Mouse (Mus musculus): ENCODE measurements around the gene Zfp326.
"Not testable (repeated sequence)": the region's sequence is repeated elsewhere in the genome, so short reads cannot be mapped to it uniquely, and the experiment has no call there.

Gene Zfp326

DNA sequence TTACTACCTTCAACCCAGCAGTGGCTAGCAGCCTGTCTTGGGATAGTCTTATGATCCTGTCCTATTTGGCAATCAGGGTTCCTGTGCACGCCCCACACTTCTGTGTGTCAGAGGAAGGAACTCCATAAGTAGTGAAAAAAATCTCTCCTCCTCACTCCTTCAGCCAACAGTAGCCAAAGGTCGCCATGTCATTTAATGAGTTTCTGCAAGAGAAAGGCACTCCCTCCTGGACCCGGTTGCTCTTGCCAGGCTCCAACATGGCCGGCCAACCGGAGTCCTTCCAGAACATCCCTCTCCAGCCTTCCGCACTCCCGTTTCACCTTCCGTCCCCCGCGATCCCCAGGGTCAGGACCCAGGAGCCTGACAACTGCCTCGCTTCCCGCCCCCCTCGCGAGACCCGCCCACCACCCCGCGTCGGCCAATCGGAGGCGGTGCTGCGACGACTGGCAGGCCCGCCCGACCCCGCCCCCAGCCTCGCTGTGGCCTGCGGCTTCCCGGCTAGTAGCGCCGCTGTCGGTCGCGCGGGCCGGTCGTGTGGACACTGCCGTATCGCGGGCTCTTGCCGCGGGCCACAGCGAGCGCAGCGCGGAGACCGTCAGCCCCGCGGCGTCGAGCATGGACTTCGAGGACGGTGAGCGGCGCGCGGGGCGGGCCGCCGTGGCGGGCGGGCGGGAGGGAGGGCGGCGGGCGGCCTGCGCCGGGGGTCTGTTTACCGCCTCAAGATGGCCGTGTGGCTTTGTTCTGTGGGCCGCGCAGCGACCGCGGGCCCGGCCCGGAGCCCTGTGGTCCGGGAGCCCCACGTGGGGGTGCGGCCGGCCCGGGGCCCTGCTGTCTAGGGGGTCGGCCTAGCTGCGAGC is at the start of gene Zfp326:
TSS of gene Zfp326 (plus strand) at position 498 of the 857 bp plus-strand sequence.
- DNase-seq: peak; percentile 91 to 97

DNA sequence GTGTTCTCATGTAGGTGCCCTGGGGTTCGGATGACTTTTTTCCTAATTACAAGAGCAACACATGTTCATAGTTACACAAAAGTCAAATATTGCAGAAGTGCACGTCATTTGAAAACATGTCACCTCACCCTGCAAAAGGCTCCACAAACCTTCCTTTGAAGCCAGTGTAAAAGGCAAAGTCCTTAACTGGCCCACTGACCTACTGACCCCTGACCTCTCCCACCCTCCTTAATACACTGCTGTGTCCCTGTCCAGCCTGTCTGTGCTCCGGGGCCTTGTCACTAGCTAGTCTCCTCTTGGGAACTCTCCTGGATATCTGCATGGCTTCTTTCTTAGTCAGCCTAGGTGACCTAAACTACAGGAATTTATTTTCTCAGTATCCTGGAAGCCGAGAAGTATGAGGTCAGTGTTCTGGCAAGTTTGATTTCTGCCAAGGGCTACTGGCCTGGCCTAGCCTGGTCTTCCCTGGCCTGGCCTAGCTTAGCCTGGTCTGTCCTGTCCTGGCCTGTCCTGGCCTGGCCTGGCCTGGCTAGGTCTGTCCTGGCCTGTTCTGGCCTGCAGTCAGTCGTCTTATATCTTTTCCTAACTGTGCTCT is 49.4 kb upstream of the Zfp326 start:
- DNase-seq: no peak

DNA sequence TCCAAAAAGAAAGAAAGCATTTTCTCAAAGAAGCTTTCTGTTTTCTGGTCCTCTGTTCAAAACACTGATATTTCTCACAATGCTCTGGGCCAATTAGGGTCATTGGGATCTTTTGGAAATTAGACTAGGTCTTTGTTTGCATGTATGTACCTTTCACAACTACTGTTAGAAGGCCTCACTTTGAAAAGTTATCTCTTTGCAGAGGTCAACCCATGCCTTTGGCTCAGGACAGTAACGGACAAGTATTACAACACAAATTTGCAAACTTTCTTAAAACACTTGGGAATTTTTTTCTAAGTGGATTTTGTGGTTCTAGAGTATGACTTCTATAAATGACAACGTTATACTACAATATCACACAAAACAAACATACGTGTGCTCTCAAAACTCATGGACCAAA is 48.3 kb upstream of the Zfp326 start:
- no peak for DNase-seq

DNA sequence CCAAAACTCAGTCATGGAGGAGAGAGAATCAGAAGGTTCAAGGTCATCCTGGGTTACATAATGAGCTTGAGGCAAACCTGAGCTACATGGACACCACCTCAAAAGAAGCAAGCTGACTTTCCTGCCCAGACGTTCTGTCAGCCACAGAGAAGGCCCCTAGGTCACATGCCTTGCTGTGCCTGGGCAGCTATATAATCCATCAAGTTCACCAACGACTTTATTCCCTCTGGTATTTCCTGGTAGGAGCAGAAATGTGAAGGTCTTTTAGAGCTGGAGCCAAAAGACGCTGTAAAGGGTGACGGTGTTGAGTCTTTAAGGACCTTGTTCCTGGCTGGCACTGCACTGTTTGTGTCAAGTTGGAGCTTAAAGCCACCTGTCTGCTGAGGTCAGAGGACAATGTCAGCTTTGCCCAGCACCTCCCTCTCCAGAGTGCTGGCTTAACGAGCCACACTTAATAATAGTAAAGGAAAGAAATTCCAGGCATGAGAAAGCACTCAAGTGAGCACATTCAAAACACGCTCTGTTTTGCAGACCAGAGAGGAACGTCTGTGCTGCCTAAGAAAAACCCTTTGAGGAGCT is 47.3 kb upstream of the Zfp326 start:
- DNase-seq: no peak

DNA sequence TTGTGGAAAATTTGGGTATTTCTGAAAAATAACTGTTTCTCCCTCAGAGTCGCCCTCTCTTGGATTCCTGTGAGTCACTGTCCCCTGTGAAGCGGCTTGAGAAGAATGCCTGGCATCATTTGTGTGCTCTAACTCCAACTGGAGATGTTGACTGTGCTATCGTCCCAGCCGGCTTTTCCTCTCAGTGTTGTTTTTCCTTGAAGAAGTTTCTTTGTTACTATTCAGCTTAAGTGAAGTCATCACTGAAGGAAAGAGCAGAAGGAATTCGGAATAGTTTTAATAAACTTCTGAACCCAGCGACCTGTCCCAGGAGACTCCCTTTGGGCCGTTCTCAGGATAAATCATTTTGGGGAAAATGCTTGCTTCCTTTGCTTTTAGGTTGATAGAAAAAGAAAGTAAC is 44.2 kb upstream of the Zfp326 start:
- DNase-seq: no peak

DNA sequence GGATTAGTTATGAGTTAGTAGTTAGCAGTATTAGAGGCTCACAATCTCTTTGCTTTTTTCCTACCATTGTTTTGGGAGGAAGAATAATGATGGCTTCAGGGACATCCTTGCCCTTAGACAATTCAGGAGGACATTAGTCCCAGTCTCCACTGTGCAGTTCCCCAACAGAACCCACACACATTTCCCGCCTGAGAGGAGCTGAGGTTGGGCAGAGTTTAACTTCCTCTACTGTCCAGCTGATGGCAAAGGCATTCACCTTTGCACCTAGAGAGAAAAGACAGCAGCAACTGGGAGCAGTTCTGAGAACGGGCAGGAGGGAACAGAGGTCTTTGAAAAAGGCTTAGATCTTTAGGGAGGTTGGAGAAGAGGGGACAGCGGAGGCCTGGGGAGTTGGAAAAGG is 42.4 kb upstream of the Zfp326 start:
- no peak for DNase-seq

DNA sequence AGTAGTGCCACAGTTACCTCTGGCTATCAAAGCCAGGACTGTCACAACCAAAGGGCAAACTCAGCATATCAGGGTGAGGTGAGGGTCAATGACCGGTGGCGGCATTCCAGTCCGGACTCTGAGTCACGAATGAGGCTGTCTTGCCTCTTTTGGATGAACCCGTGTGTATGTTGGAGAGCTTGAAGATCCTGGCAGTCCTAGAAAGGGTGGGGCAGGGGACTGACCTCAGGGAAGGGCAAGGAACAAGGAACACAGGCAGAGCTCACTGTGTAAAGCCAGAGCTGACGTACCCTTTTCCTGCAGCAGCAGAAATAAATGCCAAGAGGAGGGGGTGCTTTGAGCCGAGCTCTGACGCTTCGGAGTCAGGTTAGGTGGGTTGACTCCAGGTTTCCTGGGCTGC is 40.4 kb upstream of the Zfp326 start:
- no peak for DNase-seq

DNA sequence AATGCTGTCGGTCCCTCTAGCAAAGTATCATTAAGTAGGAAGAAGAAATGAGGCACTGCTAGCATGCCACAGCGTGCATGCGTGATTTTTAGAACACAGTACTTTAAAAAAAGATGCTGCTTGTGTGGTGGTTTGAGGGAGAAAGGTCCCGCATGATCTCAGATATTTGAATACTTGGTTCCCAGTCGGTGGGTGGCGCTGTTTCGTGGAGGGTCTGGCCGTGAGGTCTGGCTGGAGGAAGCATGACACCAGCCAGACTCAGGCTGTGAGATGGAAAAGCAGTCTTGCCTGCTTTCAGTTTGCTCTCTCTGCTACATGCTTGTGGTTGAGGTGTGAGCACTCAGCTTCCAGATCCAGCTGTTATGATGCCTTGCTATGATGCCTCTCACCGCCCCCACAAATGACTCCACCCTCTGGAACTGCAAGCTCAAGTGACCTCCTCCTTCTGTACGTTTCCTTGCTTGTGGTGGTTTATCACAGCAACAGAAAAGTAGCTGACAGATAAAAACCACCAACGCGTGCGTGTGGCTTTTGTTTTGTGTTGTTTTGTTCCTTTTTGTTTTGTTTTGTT is 36.5 kb upstream of the Zfp326 start:
- DNase-seq: no peak

DNA sequence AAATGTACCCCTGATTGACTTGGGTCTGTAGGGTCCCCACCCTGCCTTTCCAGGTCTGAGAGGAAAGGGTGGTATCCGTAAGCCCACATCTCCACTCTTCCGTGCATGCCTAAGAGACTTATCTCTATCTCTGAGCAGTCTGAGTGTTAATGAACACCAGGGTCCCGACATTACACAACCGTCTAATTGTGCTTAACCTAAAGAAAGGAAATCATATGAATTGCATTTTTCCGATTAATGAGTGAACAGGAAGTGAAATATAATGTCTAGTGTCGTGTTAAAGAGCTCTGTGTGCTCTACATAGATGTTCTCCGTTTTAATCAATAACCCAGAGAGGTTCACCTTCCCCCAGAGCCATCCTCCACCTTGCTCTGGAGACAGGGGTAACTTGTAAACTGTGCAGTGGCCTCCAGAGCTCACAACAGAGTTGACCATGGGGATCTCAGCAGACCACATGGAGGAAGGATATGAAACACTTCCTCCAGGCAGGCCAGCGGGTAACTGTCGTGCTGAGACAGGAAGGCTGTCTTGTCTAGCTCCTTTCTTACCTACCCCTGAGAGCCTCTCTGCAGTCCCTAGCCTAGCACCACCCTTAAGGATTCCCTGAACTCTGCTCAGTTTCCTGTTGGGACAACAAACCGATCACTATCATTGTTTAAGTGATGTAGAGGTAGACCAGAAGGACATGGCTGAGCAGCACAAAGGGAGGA is 32.2 kb upstream of the Zfp326 start:
- DNase-seq: no peak

DNA sequence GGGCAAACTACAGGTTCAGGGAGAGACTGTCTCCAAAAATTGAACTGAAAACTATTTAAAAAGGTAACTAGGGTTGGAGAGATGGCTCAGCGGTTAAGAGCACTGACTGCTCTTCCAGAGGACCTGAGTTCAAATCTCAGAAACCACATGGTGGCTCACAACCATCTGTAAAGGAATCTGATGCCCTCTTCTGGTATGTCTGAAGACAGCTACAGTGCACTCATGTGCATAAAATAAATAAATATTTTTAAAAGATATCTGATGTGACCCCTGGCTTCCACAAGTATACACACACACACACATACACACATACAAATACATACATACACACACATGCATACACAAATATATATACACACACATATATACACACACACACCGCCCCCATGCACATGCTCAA is 31.3 kb upstream of the Zfp326 start:
- no peak for DNase-seq

DNA sequence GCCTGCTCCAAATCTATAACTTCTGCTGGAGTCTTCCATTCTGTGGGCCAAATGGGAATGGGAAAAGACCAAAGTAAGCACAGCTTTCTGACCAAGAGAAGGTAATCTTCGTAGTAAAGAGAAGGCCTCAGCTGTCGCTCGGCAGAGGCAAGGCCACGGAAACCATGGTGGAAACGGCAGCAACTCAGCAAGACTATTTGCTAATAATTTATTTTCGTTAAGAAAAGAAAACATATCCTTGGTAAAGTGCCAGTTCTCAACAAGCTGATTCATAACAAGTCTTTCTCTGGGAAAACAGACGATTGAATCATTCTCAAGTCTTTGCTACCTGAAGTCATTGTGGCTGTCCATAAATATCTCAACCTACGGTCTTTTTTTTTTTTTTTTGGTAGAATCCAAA is 28.6 kb upstream of the Zfp326 start:
- DNase-seq: no peak

DNA sequence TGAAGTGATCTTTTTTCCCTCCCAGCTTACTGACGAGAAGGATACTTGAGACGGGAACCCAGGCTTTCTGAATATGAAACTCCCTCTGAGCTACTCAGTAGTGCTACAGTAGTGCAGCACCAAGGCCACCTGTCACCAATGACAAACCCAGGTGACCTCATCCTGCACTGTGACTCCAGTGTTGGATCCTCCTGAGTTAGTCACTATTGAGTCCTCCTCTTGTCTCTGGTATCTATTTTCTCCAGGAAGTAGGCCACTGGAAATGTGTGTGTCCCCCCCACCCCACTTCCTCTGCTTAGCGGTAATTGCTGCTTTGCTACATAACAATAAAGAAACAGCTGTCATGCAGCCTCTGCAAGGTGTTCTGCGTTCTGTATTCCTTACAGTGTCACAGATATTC is 27.1 kb upstream of the Zfp326 start:
- no peak for DNase-seq

DNA sequence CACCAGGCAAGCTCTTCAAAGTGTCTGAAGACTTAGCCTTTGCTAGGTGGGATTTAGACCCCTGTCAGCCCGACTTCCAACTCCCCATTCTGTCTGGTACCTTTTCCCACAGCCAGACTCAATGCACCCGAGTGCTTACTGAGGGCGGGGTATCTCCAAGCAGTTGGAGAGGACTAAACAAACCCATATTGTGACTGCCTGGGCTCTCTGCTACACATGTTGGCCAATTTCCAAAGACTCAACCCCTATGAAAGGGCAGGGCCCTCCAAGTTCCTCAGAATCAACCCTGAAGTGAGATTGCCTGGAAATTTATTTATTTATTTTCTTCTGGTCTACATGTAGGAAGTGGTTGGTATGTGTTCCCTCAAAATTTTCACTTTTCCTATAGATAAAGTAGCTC is 26.7 kb upstream of the Zfp326 start:
- no peak for DNase-seq

DNA sequence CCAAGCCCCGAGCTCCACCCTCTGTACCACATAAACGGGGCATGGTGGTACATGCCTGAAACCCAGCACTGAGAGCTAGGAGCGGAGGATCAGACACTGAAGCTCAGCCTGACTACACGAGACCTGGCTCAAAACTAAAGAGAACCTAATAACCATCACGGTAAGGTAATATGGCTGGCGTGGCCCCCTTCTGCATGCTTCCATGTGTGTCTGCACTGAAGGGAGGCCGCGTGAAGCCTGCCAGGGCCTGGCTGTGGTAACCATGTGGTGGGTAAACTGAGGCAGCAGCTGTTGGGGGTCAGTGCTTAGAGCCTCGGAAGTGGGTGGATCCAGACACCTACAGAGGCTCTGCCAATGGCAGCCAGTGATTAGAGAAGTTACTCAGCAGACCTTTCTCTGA is 23.1 kb upstream of the Zfp326 start:
- DNase-seq: no peak

DNA sequence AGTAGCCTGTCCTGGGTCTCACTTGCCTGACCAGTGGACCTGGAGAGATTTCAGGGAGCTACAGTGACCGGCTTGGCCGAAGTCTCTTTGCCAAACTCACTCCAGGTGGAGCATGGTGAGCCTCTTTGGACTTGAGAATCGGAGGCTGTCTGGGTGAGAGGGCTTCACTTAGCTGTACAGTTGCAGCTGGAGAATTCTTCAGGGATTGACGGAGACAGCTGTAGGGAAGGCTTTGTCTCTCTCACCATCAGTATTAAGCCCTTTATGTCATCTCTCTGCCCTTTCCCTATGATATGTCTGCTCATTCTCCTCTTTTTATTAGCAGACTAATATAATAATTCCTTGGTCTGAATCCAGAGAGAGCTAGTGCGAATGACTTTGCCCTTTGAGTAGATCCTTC is 18.9 kb upstream of the Zfp326 start:
- DNase-seq: no peak

DNA sequence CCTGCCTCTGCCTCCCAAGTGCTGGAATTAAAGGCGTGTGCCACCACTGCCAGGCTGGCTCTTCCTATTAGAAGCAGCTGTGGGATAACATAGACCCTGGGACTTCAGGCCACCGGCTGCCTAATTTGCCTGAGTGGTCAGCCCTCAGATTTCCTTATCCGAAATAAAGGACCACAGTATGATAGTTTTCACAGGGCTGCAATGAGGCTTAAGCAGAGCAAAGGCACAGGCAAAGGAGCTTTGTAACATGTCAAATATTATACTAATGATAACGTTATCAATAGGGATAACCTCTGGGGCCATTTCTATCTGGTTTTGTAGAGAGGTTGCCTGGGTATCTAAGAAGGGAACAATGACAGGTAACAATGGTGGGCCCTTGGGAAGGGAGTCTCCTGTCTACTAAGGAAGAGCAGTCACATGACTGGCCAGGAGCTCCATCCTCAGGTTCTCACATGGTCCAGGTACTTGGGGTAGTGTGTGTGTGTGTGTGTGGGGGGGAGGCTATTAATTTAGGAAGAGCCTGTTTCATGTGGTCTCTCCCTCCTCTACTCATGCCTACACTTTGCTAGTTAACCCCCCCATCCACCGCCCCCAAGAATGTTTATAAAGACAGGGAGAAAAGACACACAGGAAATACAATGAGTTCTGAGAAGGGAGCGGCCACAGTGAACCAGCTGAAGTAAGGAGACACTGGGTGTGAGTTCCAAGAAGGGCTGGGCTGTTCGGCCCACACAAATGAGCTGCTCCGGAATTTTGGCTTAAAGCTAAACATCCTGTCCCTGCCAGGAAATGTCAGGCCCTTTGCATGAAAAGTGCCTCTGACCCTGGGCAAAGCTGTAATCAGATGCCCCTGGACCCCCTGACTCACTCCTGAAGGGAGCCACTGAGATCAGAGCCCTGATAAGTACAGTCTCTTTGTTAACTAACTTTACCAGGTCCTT is 17.3 kb upstream of the Zfp326 start:
- no peak for DNase-seq

DNA sequence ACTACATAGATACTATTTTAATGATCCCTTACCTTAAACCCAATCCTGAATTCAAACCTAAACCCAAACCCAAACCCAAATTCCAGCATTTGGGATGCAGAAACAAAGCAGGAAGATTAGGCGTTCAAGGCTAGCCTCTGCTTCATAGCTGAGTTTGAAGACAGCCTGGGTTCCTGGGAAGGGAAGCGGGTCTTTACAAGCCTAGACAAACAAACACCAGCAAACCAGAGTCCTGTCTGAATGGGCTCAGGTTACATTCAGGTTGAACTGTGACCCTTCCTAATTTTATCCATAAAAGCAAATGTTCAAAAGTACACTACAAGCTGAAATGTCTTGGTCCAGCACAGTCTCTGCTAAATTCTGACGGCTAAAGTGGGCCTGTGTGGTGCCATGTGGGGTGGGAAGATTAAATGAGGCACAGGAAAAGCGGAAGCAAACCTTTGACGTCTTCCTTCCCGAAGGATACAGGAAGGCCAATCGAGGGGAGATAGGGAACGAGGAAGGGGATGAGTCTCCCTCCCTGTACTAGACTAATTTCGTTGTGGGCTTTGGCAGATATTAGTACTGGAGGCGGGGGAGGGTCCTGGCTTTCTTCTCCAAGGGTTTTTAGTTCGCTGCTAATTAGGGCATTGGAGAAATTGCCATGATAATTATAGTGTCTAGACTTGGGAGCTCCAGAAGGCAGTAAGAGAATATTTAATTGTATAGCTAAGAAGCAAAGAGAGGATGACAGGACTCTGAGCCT is 16.5 kb upstream of the Zfp326 start:
- no peak for DNase-seq

DNA sequence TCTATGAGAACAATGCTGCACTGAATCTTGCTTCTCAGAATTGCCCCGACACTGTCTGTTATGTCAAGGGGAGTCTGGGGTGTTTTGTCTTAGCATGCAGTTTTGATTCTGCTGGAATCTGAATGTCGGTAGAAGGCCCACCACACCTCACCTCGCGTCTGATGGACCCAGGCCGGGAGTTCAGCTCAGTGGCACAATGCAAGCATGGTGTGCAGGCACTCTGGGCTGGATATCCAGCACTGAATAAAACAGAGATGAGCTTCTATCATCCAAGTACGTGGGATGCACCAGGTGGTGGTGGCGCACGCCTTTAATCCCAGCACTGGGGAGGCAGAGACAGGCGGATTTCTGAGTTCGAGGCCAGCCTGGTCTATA is 15.9 kb upstream of the Zfp326 start:
- no peak for DNase-seq

DNA sequence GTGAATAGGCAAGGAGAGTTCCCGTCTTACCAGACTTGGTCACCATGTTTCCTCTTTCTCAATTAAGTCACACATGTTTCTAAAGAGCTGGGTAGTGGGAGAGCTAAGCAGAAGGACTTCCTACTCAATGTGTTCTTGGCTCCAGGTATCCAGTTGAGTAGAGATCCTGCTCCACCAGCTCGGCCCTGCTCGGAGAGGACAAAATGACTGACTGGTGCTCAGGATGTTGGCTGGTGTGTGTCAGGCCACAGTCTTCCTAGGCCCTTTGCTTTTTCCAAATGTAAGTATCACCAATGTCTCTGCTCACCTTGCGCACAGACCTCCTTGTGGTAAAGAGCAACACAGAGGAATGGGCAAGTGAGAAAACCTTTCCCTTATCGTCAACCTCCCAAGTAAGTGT is 14.7 kb upstream of the Zfp326 start:
- DNase-seq: no peak

DNA sequence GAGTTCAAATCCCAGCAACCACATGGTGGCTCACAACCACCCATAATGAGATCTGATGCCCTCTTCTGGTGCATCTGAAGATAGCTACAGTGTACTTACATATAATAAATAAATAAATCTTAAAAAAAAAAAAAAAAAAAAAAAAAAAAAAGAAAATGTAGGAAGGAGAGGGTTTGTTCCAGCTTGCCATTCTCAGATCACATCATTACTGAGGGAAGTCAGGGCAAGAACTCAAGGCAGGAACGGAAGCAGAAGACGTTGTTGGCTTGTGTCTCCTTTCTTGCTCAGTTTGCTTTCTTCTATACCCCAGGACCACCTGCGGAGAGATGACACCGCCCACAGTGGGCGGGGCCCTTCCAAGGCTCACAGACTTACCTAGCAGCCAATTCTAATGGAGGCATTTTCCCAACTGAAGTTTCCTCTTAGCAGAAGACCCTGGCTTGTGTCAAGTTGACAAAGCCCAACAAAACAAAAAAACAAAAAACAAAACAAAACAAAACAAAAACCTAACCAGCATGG is 11.2 kb upstream of the Zfp326 start:
- not testable (repeated sequence) for DNase-seq

DNA sequence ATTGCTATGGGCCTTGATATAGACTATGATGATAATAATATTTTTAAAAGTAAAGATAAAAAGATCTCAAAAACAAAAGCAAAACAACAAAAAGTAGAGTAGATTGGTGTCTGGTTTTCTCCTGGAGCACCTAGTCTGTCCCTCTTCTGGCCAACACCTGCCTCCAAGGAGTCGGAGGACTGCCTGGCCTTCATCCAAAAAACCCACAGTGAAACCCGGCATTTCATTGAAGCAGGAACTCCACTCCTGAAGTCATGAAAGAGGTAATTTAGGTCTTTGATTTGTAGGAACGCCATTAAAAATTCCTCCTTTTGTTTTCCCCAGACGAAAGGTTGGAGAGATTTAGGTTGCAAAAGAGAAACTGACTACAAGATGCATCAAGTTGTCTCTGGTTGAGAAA is 8.9 kb upstream of the Zfp326 start:
- no peak for DNase-seq

Measured in cerebellum, postnatal 25 days (tissue).